Mouse (Mus musculus) G1E (cell line): Measurements from ENCODE around the gene Scn8a. TPM values are rescaled to one million over a fixed set of nuclear protein-coding genes. Genes with fewer than 3 reads are reported as not detected.

ENCODE experiments used
- ATAC-seq: 2 replicates; pipeline ENCODE4 v1.8.0; 2016; ENCODE audit warnings: mild to moderate bottlenecking; ENCODE audit not compliant: insufficient number of reproducible peaks, poor library complexity, low FRiP score, severe bottlenecking; ENCODE audit errors: extremely low read depth
- DNase-seq: peaks from one replicate; pipeline ENCODE4 v3.0.0; 2012; ENCODE audit warnings: low spot score
- H3K27me3 ChIP-seq: 2 replicates; pipeline ENCODE4 v1.6.1; 2012; ENCODE audit warnings: mild to moderate bottlenecking, low read length, inconsistent platforms; ENCODE audit not compliant: insufficient read depth
- H3K36me3 ChIP-seq: replicated peaks from 2 replicates; pipeline ENCODE3; 2012; ENCODE audit warnings: mild to moderate bottlenecking, inconsistent platforms
- H3K4me1 ChIP-seq: 2 replicates; pipeline ENCODE4 v1.6.1; 2012; ENCODE audit warnings: low read depth, low read length, inconsistent platforms, mixed read lengths; ENCODE audit not compliant: insufficient read depth
- H3K4me3 ChIP-seq: 2 replicates; pipeline ENCODE4 v1.5.1; 2012; ENCODE audit warnings: low read depth, mild to moderate bottlenecking, inconsistent platforms, low read length, moderate library complexity, mixed read lengths
- H3K9me3 ChIP-seq: replicated peaks from 2 replicates; pipeline ENCODE4 v1.6.1; 2012; ENCODE audit warnings: inconsistent platforms
- CTCF ChIP-seq: IDR thresholded peaks from 2 replicates; pipeline ENCODE4 v1.5.1; 2012; ENCODE audit warnings: low read depth, low read length, inconsistent platforms, mixed read lengths
- GATA1 ChIP-seq: IDR thresholded peaks from 2 replicates; pipeline ENCODE4 v1.6.1; 2012; ENCODE audit warnings: borderline replicate concordance, low read length, inconsistent platforms, mixed read lengths
- GATA2 ChIP-seq: IDR thresholded peaks from 2 replicates; pipeline ENCODE4 v1.6.1; 2012; ENCODE audit warnings: low read depth, low read length, inconsistent platforms, borderline replicate concordance
- POLR2AphosphoS5 ChIP-seq: IDR thresholded peaks from 2 replicates; pipeline ENCODE4 v1.6.1; 2012; ENCODE audit warnings: low read depth, low read length, inconsistent platforms; ENCODE audit not compliant: insufficient replicate concordance
- TAL1 ChIP-seq: conservative IDR thresholded peaks from 2 replicates; pipeline ENCODE4 v1.6.1; 2012; ENCODE audit warnings: low read depth, low read length, inconsistent platforms, mixed read lengths
- polyA plus RNA-seq: library from polyadenylated mRNA; stranded (reverse); fragments of >175 nt; gene quantifications from 2 replicates; pipeline ENCODE4 v1.2.3, GENCODE M21; 2012
- total RNA-seq, 2 experiments: library from RNA; stranded (forward) in 1 of 2; stranded (reverse) in 1 of 2; fragments of 200-1000 nt in 1 of 2; fragments of >200 nt in 1 of 2; fragmentation: Nextera tagmentation in 1 of 2; gene quantifications; 2 replicates each; pipeline ENCODE4 v1.2.3; 2014 to 2017

The Scn8a gene
- total and polyA plus RNA-seq, 3 experiments = 0.27 TPM; not detected in 2

GRCm38 (mm10) chr15:100896502-100896901 lies 26.8 kb downstream of the Scn8a start:
- peaks cover 65% of the 10 kb centered on the region for H3K9me3 ChIP-seq
- no peak for TF ChIP-seq GATA1
- TF ChIP-seq CTCF = no peak
- TF ChIP-seq POLR2AphosphoS5 = no peak
- TF ChIP-seq TAL1 = no peak
- TF ChIP-seq GATA2 = no peak
- DNase-seq = no peak
- no peak overlapping the region for H3K4me3 ChIP-seq
- no peak for ATAC-seq
- no peaks in the 10 kb centered on the region for H3K27me3 ChIP-seq
- H3K36me3 ChIP-seq = no peaks in the 10 kb centered on the region
- no peaks in the 10 kb centered on the region for H3K4me1 ChIP-seq

GRCm38 (mm10) chr15:100903811-100904210 lies 34.2 kb downstream of the Scn8a start:
- Histone ChIP-seq H3K9me3 (peaks cover 71% of the 10 kb centered on the region), H3K36me3 (no peaks in the 10 kb centered on the region), H3K4me3 (no peak overlapping the region), H3K27me3 (no peaks in the 10 kb centered on the region), H3K4me1 (no peaks in the 10 kb centered on the region)
- ATAC-seq = no peak
- TF ChIP-seq GATA2 (no peak), POLR2AphosphoS5 (no peak), GATA1 (no peak), CTCF (no peak), TAL1 (no peak)
- no peak for DNase-seq

- TF ChIP-seq GATA2 = no peak
- TF ChIP-seq TAL1 = no peak
- no peak for TF ChIP-seq POLR2AphosphoS5
- TF ChIP-seq GATA1 = no peak
- TF ChIP-seq CTCF = no peak
- Histone ChIP-seq H3K9me3 (peaks cover 69% of the 10 kb centered on the region), H3K27me3 (no peaks in the 10 kb centered on the region), H3K4me1 (no peaks in the 10 kb centered on the region), H3K4me3 (no peak overlapping the region), H3K36me3 (no peaks in the 10 kb centered on the region)
- ATAC-seq (no peak), DNase-seq (no peak)
Measured at GRCm38 (mm10) chr15:100905006-100905405, 35.3 kb downstream of the Scn8a start.

- H3K4me3 ChIP-seq = no peak overlapping the region
- DNase-seq (no peak), ATAC-seq (no peak)
- H3K27me3 ChIP-seq = no peaks in the 10 kb centered on the region
- peaks cover 71% of the 10 kb centered on the region for H3K9me3 ChIP-seq
- TF ChIP-seq TAL1 (no peak), GATA2 (no peak)
- H3K36me3 ChIP-seq = no peaks in the 10 kb centered on the region
- H3K4me1 ChIP-seq = no peaks in the 10 kb centered on the region
Measured at GRCm38 (mm10) chr15:100905751-100906150, 36.1 kb downstream of the Scn8a start.

GRCm38 (mm10) chr15:100908817-100909216 lies 39.2 kb downstream of the Scn8a start:
- TF ChIP-seq CTCF (no peak), POLR2AphosphoS5 (no peak), TAL1 (no peak), GATA1 (no peak), GATA2 (no peak)
- Histone ChIP-seq H3K27me3 (no peaks in the 10 kb centered on the region), H3K4me3 (no peak overlapping the region), H3K4me1 (no peaks in the 10 kb centered on the region), H3K36me3 (no peaks in the 10 kb centered on the region), H3K9me3 (peaks cover 78% of the 10 kb centered on the region)
- no peak for ATAC-seq
- no peak for DNase-seq

GRCm38 (mm10) chr15:100909734-100910163 lies 40.1 kb downstream of the Scn8a start:
- TF ChIP-seq TAL1 = no peak
- no peak for TF ChIP-seq CTCF
- TF ChIP-seq POLR2AphosphoS5 = no peak
- Histone ChIP-seq H3K4me3 (no peak overlapping the region), H3K4me1 (no peaks in the 10 kb centered on the region), H3K27me3 (no peaks in the 10 kb centered on the region), H3K36me3 (no peaks in the 10 kb centered on the region), H3K9me3 (peaks cover 75% of the 10 kb centered on the region)
- no peak for DNase-seq
- no peak for ATAC-seq

GRCm38 (mm10) chr15:100910381-100910841 lies 40.8 kb downstream of the Scn8a start:
- Histone ChIP-seq H3K4me1 (no peaks in the 10 kb centered on the region), H3K9me3 (peaks cover 80% of the 10 kb centered on the region), H3K36me3 (no peaks in the 10 kb centered on the region), H3K27me3 (no peaks in the 10 kb centered on the region), H3K4me3 (no peak overlapping the region)
- TF ChIP-seq GATA2 = no peak
- TF ChIP-seq GATA1 = no peak
- TF ChIP-seq TAL1 = no peak
- TF ChIP-seq POLR2AphosphoS5 = no peak
- no peak for TF ChIP-seq CTCF
- ATAC-seq (no peak), DNase-seq (no peak)
